Mouse (Mus musculus) liver, embryonic 16.5 days (tissue): ENCODE measurements around the gene Traf3. TPM values are rescaled to one million over a fixed set of nuclear protein-coding genes. Genes with fewer than 3 reads are reported as not detected.

Source experiments
- ATAC-seq: fragments of 200-750 bp; cut with Nextera tagmentation; 2 replicates; pipeline ENCODE4 v1.8.0; 2017; ENCODE audit warnings: low read depth, mild to moderate bottlenecking, moderate number of reproducible peaks, moderate library complexity
- H3K27ac ChIP-seq: fragments of 300-500 bp; sonication (generic); 2 replicates; pipeline ENCODE4 v1.5.1; 2014; ENCODE audit warnings: mild to moderate bottlenecking, low read length
- H3K27me3 ChIP-seq: fragments of 300-500 bp; sonication (generic); 2 replicates; pipeline ENCODE4 v1.6.1; 2014; ENCODE audit warnings: low read depth, low read length, mixed read lengths; ENCODE audit not compliant: control insufficient read depth, insufficient read depth
- H3K36me3 ChIP-seq: fragments of 300-500 bp; sonication (generic); 2 replicates; pipeline ENCODE4 v1.6.1; 2014; ENCODE audit warnings: mild to moderate bottlenecking; ENCODE audit not compliant: control insufficient read depth, insufficient read depth
- H3K4me1 ChIP-seq: fragments of 300-500 bp; sonication (generic); 2 replicates; pipeline ENCODE4 v1.6.1; 2014; ENCODE audit warnings: low read depth, low read length, mixed read lengths; ENCODE audit not compliant: control insufficient read depth
- H3K4me2 ChIP-seq: fragments of 300-500 bp; sonication (generic); 2 replicates; pipeline ENCODE4 v1.6.1; 2014; ENCODE audit warnings: low read depth, low read length, mixed read lengths
- H3K4me3 ChIP-seq: fragments of 300-500 bp; sonication (generic); 2 replicates; pipeline ENCODE4 v1.5.1; 2014; ENCODE audit warnings: low read depth, mild to moderate bottlenecking, low read length
- H3K9ac ChIP-seq: fragments of 300-500 bp; sonication (generic); 2 replicates; pipeline ENCODE4 v1.6.1; 2014; ENCODE audit warnings: low read depth, low read length
- H3K9me3 ChIP-seq: fragments of 300-500 bp; sonication (generic); replicated peaks from 2 replicates; pipeline ENCODE4 v1.6.1; 2016; ENCODE audit warnings: low read length; ENCODE audit not compliant: control insufficient read depth
- WGBS: fragments of 180-500 bp; shearing (Covaris S2); extraction: QIAGEN DNeasy Blood & Tissue Kit; methylation state at CpG from one replicate; pipeline ENCODE4 v1.1.7; 2014; ENCODE audit not compliant: insufficient replicate concordance; 5-methylcytosine and 5-hydroxymethylcytosine counted together
- polyA plus RNA-seq: library from polyadenylated mRNA; unstranded; fragments of >200 nt; fragmentation: Nextera tagmentation; extraction: Ambion mirVana; gene quantifications from 2 replicates; pipeline ENCODE4 v1.2.1, GENCODE M21; 2015

Traf3 gene
- polyA plus RNA-seq, 1 experiment from 2014 or later = 1.6 TPM

DNA sequence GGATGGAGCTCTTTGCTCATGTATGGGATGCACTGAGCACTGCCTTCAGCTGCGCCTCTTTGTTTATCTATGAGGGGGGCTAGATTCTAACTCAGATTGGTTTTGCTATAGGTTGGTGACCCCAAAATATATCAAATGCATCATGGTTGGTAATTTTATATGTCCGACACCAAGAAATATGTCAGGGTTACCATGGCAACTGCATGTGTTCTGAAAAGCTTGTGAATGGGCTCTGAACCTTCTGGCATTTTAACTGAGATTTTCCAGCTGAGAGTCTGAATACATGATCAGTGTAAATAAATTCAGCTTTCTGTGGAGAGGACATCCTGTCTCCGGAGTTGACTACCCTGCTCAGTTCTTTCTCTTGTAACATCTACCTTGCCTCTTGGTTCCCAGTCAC lies 37.8 kb downstream of the Traf3 start:
- no peaks in the 10 kb centered on the region for H3K27me3 ChIP-seq
- no peak overlapping the region for H3K9ac ChIP-seq
- H3K27ac ChIP-seq = no peak overlapping the region
- H3K4me3 ChIP-seq = no peak overlapping the region
- H3K36me3 ChIP-seq = no peaks in the 10 kb centered on the region
- H3K4me2 ChIP-seq = no peak overlapping the region
- H3K9me3 ChIP-seq = no peaks in the 10 kb centered on the region
- ATAC-seq = no peak
- no peaks in the 10 kb centered on the region for H3K4me1 ChIP-seq
- WGBS = 72% methylated on average over 3 of the region's 3 CpGs

DNA sequence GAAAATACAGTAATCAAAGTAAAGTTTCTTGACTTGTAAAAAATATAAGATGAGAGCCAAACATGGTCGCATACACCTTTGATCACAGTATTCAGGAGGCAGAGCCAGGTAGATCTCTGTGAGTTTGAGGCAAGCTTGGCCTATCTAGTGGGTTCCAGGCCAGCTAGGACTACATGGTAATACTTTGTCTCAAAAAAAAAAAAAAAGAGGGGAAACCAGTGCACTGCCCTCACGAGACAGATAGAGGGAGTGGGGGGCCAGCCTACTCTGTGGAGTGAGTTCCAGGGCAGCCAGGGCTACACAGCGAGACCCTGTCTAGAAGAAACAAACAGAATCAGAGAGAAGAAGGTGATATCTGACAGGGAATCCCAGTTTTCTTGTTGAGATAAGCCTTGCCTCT lies 41.5 kb downstream of the Traf3 start:
- 50% methylated on average over 3 of the region's 3 CpGs for WGBS
- Histone ChIP-seq H3K4me2 (no peak overlapping the region), H3K4me1 (no peaks in the 10 kb centered on the region), H3K27ac (no peak overlapping the region), H3K9ac (no peak overlapping the region), H3K36me3 (no peaks in the 10 kb centered on the region), H3K27me3 (no peaks in the 10 kb centered on the region), H3K9me3 (no peaks in the 10 kb centered on the region), H3K4me3 (no peak overlapping the region)
- no peak for ATAC-seq

DNA sequence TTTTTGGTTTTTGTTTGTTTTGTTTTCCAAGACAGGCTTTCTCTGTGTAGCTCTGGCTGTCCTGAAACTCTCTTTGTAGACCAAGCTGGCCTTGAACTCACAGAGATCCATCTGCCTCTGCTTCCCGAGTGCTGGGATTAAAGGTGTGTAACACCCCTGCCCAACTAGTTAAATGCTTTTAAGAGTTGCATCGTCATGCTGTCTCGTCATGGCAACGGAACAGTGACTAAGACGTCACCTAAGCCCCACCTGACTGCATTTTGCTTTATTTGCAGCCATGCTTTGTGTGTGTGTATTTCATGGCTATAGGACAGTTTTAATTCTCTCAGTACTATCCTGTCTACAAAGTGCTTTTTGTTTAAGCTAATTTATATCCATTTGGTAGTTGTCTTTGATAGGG lies 45.6 kb downstream of the Traf3 start:
- Histone ChIP-seq H3K27ac (no peak overlapping the region), H3K4me3 (no peak overlapping the region), H3K9ac (no peak overlapping the region), H3K4me2 (no peak overlapping the region), H3K27me3 (no peaks in the 10 kb centered on the region), H3K9me3 (no peaks in the 10 kb centered on the region), H3K36me3 (no peaks in the 10 kb centered on the region), H3K4me1 (no peaks in the 10 kb centered on the region)
- no peak for ATAC-seq
- 68% methylated on average over 5 of the region's 5 CpGs for WGBS

DNA sequence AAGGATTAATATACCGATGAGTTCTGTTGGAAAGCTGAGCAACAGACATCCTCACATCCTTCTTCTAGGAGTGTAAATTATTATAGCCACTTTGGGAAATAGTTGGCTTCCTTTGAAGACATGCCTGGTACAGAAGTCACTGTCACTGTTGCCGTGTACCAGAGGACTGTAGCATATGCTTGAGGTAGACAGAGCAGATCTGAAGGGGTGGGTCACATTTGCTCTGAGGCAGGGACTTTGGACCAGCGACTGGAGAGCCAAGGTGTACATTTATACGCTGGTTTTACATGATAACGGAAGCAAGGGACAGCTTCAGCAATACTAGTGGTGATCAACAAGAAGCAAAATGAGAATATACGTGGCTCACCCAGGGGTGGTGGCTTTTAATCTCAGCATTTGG lies 52.7 kb downstream of the Traf3 start:
- H3K9me3 ChIP-seq = no peaks in the 10 kb centered on the region
- ATAC-seq = no peak
- no peak overlapping the region for H3K27ac ChIP-seq
- no peaks in the 10 kb centered on the region for H3K27me3 ChIP-seq
- H3K36me3 ChIP-seq = peaks cover 5% of the 10 kb centered on the region; the same call in 1 of the 2 replicates
- H3K4me1 ChIP-seq = no peaks in the 10 kb centered on the region
- no peak overlapping the region for H3K4me3 ChIP-seq
- WGBS = 77% methylated on average over 6 of the region's 6 CpGs
- H3K9ac ChIP-seq = no peak overlapping the region
- H3K4me2 ChIP-seq = no peak overlapping the region

DNA sequence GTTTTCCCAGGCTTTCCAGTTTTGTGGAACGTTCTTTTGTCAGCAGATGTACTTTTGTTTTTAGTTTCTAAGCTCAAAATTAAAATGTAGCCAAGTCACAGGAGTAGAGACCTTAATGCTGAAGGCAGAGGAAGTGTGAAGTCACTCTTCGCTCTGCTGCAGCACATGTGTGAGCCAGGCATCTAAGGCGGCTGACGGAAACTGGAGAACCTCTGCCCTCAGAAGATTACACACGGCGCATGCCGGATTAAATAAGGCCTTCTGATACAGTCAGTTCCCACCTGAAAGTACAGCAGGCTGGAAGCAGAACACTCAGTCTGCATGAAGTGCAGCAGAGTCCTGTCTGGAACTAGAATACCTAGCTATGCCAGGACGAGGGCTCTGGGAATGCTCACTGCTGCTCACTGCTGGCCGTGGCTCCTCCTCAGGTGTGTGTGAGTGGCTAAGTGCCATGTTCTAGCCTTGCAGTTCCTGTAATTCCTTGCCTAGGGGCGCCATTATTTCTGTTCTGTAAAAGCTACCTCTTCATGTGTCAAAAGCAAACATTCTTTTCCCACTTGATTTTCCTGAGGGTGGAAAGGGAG lies 59.1 kb downstream of the Traf3 start:
- no peak for ATAC-seq
- H3K9me3 ChIP-seq = no peaks in the 10 kb centered on the region
- no peak overlapping the region for H3K4me3 ChIP-seq
- no peak overlapping the region for H3K27ac ChIP-seq
- WGBS = 71% methylated on average over 10 of the region's 10 CpGs
- H3K36me3 ChIP-seq = peaks cover 5% of the 10 kb centered on the region; the same call in 1 of the 2 replicates
- no peaks in the 10 kb centered on the region for H3K4me1 ChIP-seq
- no peaks in the 10 kb centered on the region for H3K27me3 ChIP-seq
- no peak overlapping the region for H3K9ac ChIP-seq
- no peak overlapping the region for H3K4me2 ChIP-seq

DNA sequence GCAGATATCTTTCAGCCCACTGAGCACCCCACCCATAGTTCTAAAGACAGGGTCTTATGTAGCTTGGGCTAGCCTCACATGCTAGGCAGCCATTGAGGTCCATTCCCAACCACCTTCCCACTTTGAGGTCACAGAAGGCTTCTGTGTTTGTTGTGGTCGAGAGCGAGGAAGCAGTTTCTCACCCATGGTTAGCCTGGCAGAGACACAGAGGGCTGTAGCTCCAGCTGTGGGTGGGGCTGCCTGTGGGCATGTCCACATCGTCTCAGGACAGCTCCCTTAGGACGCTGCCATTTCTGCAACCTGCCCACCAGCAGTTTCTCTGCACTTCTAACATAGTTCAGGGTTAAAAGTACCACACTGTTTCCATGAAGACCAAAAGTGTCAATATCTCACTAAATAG lies 61.2 kb downstream of the Traf3 start:
- WGBS = 39% methylated on average over 4 of the region's 4 CpGs
- ATAC-seq = no peak
- Histone ChIP-seq H3K27me3 (no peaks in the 10 kb centered on the region), H3K9ac (no peak overlapping the region), H3K9me3 (no peaks in the 10 kb centered on the region), H3K4me2 (no peak overlapping the region), H3K27ac (no peak overlapping the region), H3K4me3 (no peak overlapping the region), H3K4me1 (no peaks in the 10 kb centered on the region), H3K36me3 (0 out of 2 replicates have a peak, but pooled peaks cover 1% of the 10 kb centered on the region)

DNA sequence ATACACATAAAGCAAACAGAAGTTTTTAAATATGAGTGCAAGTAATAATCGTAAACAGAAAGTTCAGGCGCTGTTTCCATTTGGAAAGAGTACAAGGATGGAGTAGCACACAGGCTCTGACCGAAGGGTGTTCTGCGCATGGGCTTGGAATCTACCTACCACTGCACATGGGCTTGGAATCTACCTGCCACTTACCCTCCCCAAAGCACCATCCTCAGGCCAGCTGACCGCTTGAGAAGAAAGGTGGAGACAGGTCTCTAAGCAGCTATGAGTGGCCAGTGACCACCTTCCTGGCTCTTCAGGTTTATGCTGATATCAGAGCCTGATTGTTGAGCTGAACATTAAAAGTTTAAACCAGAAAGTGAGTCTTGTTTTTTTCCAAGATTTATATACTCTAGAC lies 62.3 kb downstream of the Traf3 start:
- H3K4me2 ChIP-seq = no peak overlapping the region
- H3K27ac ChIP-seq = no peak overlapping the region
- H3K27me3 ChIP-seq = no peaks in the 10 kb centered on the region
- no peak for ATAC-seq
- no peaks in the 10 kb centered on the region for H3K9me3 ChIP-seq
- H3K4me3 ChIP-seq = no peak overlapping the region
- 79% methylated on average over 5 of the region's 5 CpGs for WGBS
- no peaks in the 10 kb centered on the region for H3K4me1 ChIP-seq
- no peak overlapping the region for H3K9ac ChIP-seq
- no peaks in the 10 kb centered on the region for H3K36me3 ChIP-seq

DNA sequence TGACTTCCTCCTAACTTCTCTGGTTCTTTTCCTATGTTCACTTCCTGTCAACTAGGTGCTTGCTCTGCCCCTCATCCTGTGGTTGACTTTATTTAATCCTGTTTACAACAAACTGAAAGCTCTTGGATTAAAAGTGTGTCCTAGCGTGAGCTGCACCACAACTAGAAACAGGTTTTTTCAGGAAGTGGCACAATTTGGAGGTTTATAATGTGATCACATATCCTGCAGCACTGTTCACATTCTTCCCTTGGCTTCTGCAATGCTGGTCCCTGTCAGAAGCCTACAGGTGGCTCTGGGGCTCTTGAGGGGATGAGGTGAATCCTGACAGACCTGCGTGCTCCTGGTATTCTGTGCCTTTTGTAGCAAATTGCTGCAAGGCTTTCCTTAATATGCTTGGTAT lies 64.6 kb downstream of the Traf3 start:
- no peak overlapping the region for H3K4me2 ChIP-seq
- no peak overlapping the region for H3K27ac ChIP-seq
- no peak for ATAC-seq
- no peaks in the 10 kb centered on the region for H3K9me3 ChIP-seq
- WGBS = 71% methylated on average over 2 of the region's 2 CpGs
- H3K27me3 ChIP-seq = no peaks in the 10 kb centered on the region
- peaks cover 2% of the 10 kb centered on the region; the same call in 1 of the 2 replicates for H3K4me1 ChIP-seq
- H3K4me3 ChIP-seq = no peak overlapping the region
- H3K36me3 ChIP-seq = no peaks in the 10 kb centered on the region
- H3K9ac ChIP-seq = no peak overlapping the region

DNA sequence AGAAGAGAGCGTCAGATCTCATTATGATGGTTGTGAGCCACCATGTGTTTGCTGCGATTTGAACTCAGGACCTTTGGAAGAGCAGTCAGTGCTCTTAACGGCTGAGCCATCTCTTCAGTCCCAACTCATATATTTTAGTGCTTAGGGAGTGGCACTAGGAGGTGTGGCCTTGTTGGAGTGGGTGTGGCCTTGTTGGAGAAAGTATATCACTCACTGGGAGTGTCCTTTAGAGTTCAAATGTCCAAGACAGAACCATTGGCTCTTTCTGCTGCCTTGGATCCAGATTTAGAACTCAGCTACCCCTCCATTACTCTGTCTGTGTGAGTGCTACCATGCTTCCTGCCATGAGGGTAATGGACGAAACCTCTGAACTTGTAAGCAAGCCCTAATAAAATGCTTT lies 67.6 kb downstream of the Traf3 start:
- WGBS = 74% methylated on average over 4 of the region's 4 CpGs
- Histone ChIP-seq H3K9ac (no peak overlapping the region), H3K36me3 (no peaks in the 10 kb centered on the region), H3K4me3 (no peak overlapping the region), H3K9me3 (no peaks in the 10 kb centered on the region), H3K4me1 (peaks cover 2% of the 10 kb centered on the region; the same call in 1 of the 2 replicates), H3K27me3 (no peaks in the 10 kb centered on the region), H3K4me2 (no peak overlapping the region), H3K27ac (no peak overlapping the region)
- no peak for ATAC-seq
